Mouse (Mus musculus) lung, postnatal 0 days (tissue): ENCODE measurements around the gene Itsn2. TPM values are rescaled to one million over a fixed set of nuclear protein-coding genes. Genes with fewer than 3 reads are reported as not detected.
"Not testable (repeated sequence)": the region's sequence is repeated elsewhere in the genome, so short reads cannot be mapped to it uniquely, and the experiment has no call there.

Experiments
- ATAC-seq: fragments of 200-750 bp; cut with Nextera tagmentation; 2 replicates; pipeline ENCODE4 v1.8.0; 2017; ENCODE audit warnings: moderate library complexity
- DNase-seq: peaks from one replicate; pipeline ENCODE4 v3.0.0-alpha.2; 2016; ENCODE audit warnings: low spot score
- H3K27ac ChIP-seq: fragments of 300-500 bp; sonication (generic); 2 replicates; pipeline ENCODE4 v1.5.1; 2014; ENCODE audit warnings: antibody characterized with exemption, mild to moderate bottlenecking, low read length, mixed read lengths
- H3K27me3 ChIP-seq: fragments of 300-500 bp; sonication (generic); replicated peaks from 2 replicates; pipeline ENCODE4 v1.6.1; 2014; ENCODE audit warnings: low read length, mixed read lengths; ENCODE audit not compliant: insufficient read depth
- H3K36me3 ChIP-seq: fragments of 300-500 bp; sonication (generic); 2 replicates; pipeline ENCODE4 v1.6.1; 2014; ENCODE audit warnings: low read length, mixed read lengths; ENCODE audit not compliant: insufficient read depth
- H3K4me1 ChIP-seq: fragments of 300-500 bp; sonication (generic); 2 replicates; pipeline ENCODE4 v1.6.1; 2014; ENCODE audit warnings: antibody characterized with exemption, low read depth, low read length, mixed read lengths; ENCODE audit not compliant: insufficient read depth
- H3K4me2 ChIP-seq: fragments of 300-500 bp; sonication (generic); replicated peaks from 2 replicates; pipeline ENCODE4 v1.6.1; 2014; ENCODE audit warnings: low read depth, mild to moderate bottlenecking, low read length, moderate library complexity, mixed read lengths
- H3K4me3 ChIP-seq: fragments of 300-500 bp; sonication (generic); 2 replicates; pipeline ENCODE4 v1.5.1; 2014; ENCODE audit warnings: low read depth, low read length
- H3K9ac ChIP-seq: fragments of 300-500 bp; sonication (generic); replicated peaks from 2 replicates; pipeline ENCODE4 v1.6.1; 2014; ENCODE audit warnings: low read depth, mild to moderate bottlenecking
- H3K9me3 ChIP-seq: fragments of 300-500 bp; sonication (generic); 2 replicates; pipeline ENCODE4 v1.6.1; 2016; ENCODE audit warnings: low read length, mixed read lengths
- CTCF ChIP-seq: IDR thresholded peaks from 2 replicates; pipeline ENCODE4 v1.5.1; 2016; ENCODE audit warnings: antibody characterized with exemption, mild to moderate bottlenecking
- EP300 ChIP-seq: IDR thresholded peaks from 2 replicates; pipeline ENCODE4 v1.6.1; 2016; ENCODE audit warnings: antibody characterized with exemption, mild to moderate bottlenecking, control low read depth
- WGBS: fragments of 180-500 bp; shearing (Covaris S2); extraction: QIAGEN DNeasy Blood & Tissue Kit; methylation state at CpG from one replicate; pipeline ENCODE4 v1.1.7; 2014; 5-methylcytosine and 5-hydroxymethylcytosine counted together
- polyA plus RNA-seq: library from polyadenylated mRNA; unstranded; fragments of >200 nt; fragmentation: Nextera tagmentation; extraction: Ambion mirVana; gene quantifications from 2 replicates; pipeline ENCODE4 v1.2.1, GENCODE M21; 2015

Itsn2 gene
- polyA plus RNA-seq, 1 experiment from 2014 or later = 37.1 TPM

DNA sequence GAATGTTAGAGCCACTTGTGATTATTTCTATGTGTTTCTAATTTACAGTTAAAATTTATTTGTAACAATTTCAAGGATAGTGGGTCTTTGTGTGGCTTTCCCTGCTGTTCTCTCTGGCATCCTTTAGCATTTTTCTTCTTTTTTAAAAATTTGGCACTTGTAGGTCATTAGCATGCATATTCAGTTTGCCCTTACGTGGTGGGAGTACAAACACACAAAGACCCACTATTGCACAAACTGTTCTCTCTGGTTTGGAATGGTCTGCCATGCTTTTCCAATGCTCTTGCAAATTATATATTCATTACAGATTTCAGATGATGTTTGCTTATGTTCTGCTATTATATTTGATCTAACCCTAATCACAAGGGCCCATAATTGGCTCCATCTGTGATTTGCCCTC is 83.9 kb downstream of the Itsn2 start:
- Histone ChIP-seq H3K9ac (no peak overlapping the region), H3K27ac (no peak overlapping the region), H3K4me2 (no peak overlapping the region), H3K27me3 (no peaks in the 10 kb centered on the region), H3K9me3 (no peaks in the 10 kb centered on the region), H3K4me3 (no peak overlapping the region), H3K36me3 (peaks cover 40% of the 10 kb centered on the region), H3K4me1 (no peaks in the 10 kb centered on the region)
- no peak for DNase-seq
- WGBS = 90% methylated on average over 1 of the region's 1 CpGs
- no peak for ATAC-seq
- TF ChIP-seq EP300 = no peak
- no peak for TF ChIP-seq CTCF

GRCm38 (mm10) chr12:4679971-4680370 is 87.5 kb downstream of the Itsn2 start:
- H3K9ac ChIP-seq = no peak overlapping the region
- H3K27me3 ChIP-seq = no peaks in the 10 kb centered on the region
- H3K4me2 ChIP-seq = no peak overlapping the region
- no peak overlapping the region for H3K27ac ChIP-seq
- H3K9me3 ChIP-seq = no peaks in the 10 kb centered on the region
- no peaks in the 10 kb centered on the region for H3K4me1 ChIP-seq
- WGBS = 52% methylated on average over 4 of the region's 4 CpGs
- H3K4me3 ChIP-seq = no peak overlapping the region
- TF ChIP-seq CTCF (no peak), EP300 (no peak)
- ATAC-seq = no peak
- peaks cover 18% of the 10 kb centered on the region for H3K36me3 ChIP-seq
- DNase-seq = no peak

- Histone ChIP-seq H3K9ac (no peak overlapping the region), H3K36me3 (0 out of 2 replicates have a peak, but pooled peaks cover 3% of the 10 kb centered on the region), H3K4me3 (no peak overlapping the region), H3K27me3 (no peaks in the 10 kb centered on the region), H3K9me3 (no peaks in the 10 kb centered on the region), H3K27ac (no peak overlapping the region), H3K4me2 (no peak overlapping the region), H3K4me1 (no peaks in the 10 kb centered on the region)
- 86% methylated on average over 4 of the region's 4 CpGs for WGBS
- no peak for TF ChIP-seq CTCF
- no peak for TF ChIP-seq EP300
- DNase-seq = no peak
- ATAC-seq = no peak
These were observed 93.0 kb downstream of the Itsn2 start for GRCm38 (mm10) chr12:4685441-4685840.

DNA sequence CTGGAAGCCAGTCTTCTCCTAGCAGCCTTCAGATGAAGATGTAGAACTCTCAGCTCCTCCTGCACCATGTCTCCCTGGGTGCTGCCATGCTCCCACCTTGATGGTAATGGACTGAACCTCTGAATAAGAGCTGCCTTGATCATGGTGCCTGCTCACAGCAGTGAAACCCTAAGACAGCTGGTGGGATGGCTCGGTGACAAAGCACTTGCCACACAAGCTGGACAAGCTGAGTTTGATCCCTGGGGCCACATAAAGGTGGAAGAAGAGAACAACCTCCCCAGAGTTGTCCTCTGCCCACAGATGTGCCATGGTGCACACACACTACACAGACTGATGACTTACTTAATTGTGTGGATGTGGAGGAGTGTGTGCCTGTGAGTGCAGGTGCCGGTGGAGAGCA is 95.9 kb downstream of the Itsn2 start:
- TF ChIP-seq CTCF = no peak
- no peak for ATAC-seq

DNA sequence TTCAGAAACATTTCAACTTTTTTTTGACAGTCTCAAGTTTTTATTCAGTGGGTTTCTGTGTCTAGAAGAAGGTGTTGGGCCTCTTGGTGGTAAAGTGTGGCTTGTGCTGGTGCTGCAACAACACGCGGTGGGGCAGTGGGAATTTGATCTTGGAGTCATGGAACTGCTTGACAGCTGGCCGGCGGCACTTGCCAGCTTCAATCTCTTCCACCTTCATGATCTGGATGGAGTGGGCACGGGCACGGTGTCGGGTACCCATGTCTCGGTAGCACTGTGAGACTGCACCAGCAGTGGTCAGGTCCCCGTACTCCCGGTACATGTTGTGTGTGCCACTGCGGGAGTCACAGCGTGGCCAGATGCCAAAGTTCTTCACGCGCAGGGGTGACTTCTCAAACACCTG is 96.9 kb downstream of the Itsn2 start:
- Histone ChIP-seq H3K9me3 (no peaks in the 10 kb centered on the region), H3K4me1 (no peaks in the 10 kb centered on the region), H3K9ac (no peak overlapping the region), H3K4me2 (no peak overlapping the region), H3K27me3 (no peaks in the 10 kb centered on the region), H3K27ac (no peak overlapping the region), H3K36me3 (peaks cover 8% of the 10 kb centered on the region; the same call in 1 of the 2 replicates), H3K4me3 (no peak overlapping the region)
- DNase-seq = no peak
- TF ChIP-seq CTCF (no peak), EP300 (no peak)
- no peak for ATAC-seq
- WGBS = 89% methylated on average over 14 of the region's 14 CpGs

More for the DNA sequence above, 95.9 kb downstream of the Itsn2 start:
- Histone ChIP-seq H3K4me2 (no peak overlapping the region), H3K9ac (no peak overlapping the region), H3K9me3 (no peaks in the 10 kb centered on the region), H3K4me1 (no peaks in the 10 kb centered on the region), H3K36me3 (peaks cover 8% of the 10 kb centered on the region; the same call in 1 of the 2 replicates), H3K27ac (no peak overlapping the region), H3K27me3 (no peaks in the 10 kb centered on the region), H3K4me3 (no peak overlapping the region)
- DNase-seq = no peak
- WGBS = 91% methylated on average over 2 of the region's 2 CpGs

DNA sequence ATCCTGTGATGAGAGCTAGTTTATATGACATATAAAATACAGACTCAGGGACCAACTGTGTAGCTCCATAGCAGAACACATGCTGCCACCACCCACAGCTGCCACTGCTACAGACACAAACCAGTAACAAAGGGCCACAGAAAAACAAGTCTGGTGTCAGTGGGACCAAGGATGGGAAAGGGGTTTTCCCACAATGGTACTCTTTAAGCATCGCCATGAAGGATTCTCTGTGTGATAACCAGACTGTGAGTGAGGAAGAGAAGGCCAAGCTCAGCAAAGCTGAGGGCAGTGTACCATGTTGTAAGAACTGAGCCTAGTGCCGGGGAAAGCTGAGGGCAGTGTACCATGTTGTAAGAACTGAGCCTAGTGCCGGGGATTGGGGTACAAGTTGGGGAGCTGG is 98.8 kb downstream of the Itsn2 start:
- no peaks in the 10 kb centered on the region for H3K4me1 ChIP-seq
- no peak overlapping the region for H3K4me2 ChIP-seq
- 90% methylated on average over 3 of the region's 3 CpGs for WGBS
- no peaks in the 10 kb centered on the region for H3K9me3 ChIP-seq
- no peak overlapping the region for H3K4me3 ChIP-seq
- TF ChIP-seq EP300 = no peak
- no peak for TF ChIP-seq CTCF
- H3K27me3 ChIP-seq = no peaks in the 10 kb centered on the region
- H3K36me3 ChIP-seq = peaks cover 8% of the 10 kb centered on the region; the same call in 1 of the 2 replicates
- H3K27ac ChIP-seq = no peak overlapping the region
- no peak for DNase-seq
- no peak for ATAC-seq
- no peak overlapping the region for H3K9ac ChIP-seq

GRCm38 (mm10) chr12:4694534-4694933 is 102.1 kb downstream of the Itsn2 start:
- Histone ChIP-seq H3K27ac (no peak overlapping the region), H3K4me3 (no peak overlapping the region), H3K27me3 (no peaks in the 10 kb centered on the region), H3K9me3 (no peaks in the 10 kb centered on the region), H3K4me2 (no peak overlapping the region), H3K36me3 (peaks cover 9% of the 10 kb centered on the region; the same call in 1 of the 2 replicates), H3K4me1 (no peaks in the 10 kb centered on the region), H3K9ac (no peak overlapping the region)
- 93% methylated on average over 1 of the region's 1 CpGs for WGBS
- DNase-seq = no peak
- no peak for ATAC-seq
- TF ChIP-seq CTCF (no peak), EP300 (no peak)

GRCm38 (mm10) chr12:4705626-4706025 is 113.2 kb downstream of the Itsn2 start:
- not testable (repeated sequence) for H3K9me3 ChIP-seq, H3K4me1 ChIP-seq, H3K4me3 ChIP-seq, H3K27me3 ChIP-seq, H3K4me2 ChIP-seq, H3K9ac ChIP-seq
- WGBS = 26% methylated on average over 6 of the region's 6 CpGs
- H3K27ac ChIP-seq = peak overlapping the region; percentile 45; the same call in 1 of the 2 replicates
- DNase-seq (peak; percentile 41), ATAC-seq (peak; percentile 63)
- H3K36me3 ChIP-seq = peaks cover 24% of the 10 kb centered on the region
